Mouse (Mus musculus) G1E (cell line): ENCODE data around the gene Tns1.

Experiments
- CTCF ChIP-seq: IDR thresholded peaks from 2 replicates; pipeline ENCODE4 v1.5.1; 2012; ENCODE audit warnings: low read depth, low read length, inconsistent platforms, mixed read lengths
- GATA1 ChIP-seq: IDR thresholded peaks from 2 replicates; pipeline ENCODE4 v1.6.1; 2012; ENCODE audit warnings: borderline replicate concordance, low read length, inconsistent platforms, mixed read lengths

GRCm38 (mm10) chr1:74051349-74051748 lies 72.9 kb downstream of the Tns1 start:
- TF ChIP-seq GATA1 (no peak), CTCF (no peak)
